Mouse (Mus musculus): ENCODE measurements around the gene Zfp239. TPM values are rescaled to one million over a fixed set of nuclear protein-coding genes. Genes with fewer than 3 reads are reported as not detected.
A peak's percentile ranks its signal among the peaks of the same experiment; 100 is the strongest.

Zfp239 gene
- polyA plus RNA-seq, 1 experiment = 2.2 TPM

DNA sequence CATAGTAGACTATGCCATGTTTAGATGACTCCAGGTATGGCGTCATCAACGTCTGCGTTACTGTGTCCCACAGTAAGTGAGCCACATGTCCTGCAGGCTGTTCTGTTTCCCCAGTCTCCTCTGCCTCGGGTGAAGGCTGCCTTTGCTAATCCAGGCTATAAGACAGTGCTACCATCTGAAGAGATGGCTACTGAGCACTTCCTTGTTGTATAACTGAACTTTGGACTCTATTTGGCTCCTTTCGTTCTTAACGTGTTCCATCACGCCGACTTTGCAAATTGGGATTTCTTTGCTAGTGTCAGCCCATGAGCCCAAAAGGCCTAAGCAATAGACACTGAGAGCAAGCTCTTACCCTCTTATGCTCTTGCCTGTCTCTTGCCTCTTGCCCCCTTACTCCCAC is 6.3 kb downstream of the Zfp239 start:
- TF ChIP-seq GATA1 (IDR thresholded peaks at IDR 0.05; ENCODE audit: low read length) = no peak

DNA sequence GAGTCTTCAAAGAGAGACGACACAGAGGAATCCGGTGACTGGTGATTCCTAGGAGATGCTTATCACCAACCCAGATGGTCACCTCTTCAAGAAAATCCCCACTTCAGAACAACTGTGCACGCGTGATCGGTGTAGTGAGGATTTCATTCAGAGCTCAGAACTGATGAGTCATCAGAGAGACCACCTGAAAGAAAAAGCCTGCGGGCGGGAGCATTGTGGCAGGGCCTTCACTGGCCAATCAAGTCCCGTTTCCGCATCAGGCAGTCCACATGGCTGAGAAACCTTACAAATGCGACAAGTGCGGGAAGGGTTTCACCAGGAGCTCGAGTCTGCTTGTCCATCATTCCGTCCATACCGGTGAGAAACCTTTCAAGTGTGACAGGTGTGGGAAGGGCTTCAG is 9.1 kb downstream of the Zfp239 start:
- TF ChIP-seq GATA1 (IDR thresholded peaks at IDR 0.05; ENCODE audit: low read length) = no peak

DNA sequence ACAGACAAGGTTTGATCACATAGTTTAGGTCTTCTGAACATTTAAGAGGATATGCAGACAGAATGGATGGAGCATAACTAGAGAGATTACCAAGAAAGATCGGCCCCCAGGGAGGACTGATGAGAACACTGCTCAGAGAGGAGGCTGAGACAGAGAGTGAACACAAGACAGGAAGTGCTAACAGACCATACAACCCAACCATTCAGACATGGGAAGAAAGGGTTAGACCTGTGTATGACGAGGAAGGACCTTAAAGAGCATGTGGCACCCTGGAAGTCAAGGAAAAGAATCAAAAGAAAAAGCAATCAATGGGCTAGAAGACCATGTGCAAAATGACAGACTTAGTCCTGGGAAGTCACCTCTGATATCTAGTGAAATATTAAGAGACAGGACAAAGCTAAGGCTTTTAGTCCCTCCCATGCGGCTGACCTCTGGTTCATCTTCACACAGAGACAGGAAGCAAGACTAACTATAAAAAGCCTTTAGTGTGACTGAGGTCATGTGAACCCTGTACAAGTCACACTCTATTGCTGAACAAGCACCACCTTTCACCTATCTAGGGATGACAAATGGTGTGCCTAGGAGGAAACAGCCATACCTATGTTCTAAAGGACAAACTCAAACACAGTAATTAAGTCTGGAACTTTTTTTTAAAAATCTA is 12.9 kb downstream of the Zfp239 start:
- TF ChIP-seq GATA1 (IDR thresholded peaks at IDR 0.05; ENCODE audit: low read length) = no peak

DNA sequence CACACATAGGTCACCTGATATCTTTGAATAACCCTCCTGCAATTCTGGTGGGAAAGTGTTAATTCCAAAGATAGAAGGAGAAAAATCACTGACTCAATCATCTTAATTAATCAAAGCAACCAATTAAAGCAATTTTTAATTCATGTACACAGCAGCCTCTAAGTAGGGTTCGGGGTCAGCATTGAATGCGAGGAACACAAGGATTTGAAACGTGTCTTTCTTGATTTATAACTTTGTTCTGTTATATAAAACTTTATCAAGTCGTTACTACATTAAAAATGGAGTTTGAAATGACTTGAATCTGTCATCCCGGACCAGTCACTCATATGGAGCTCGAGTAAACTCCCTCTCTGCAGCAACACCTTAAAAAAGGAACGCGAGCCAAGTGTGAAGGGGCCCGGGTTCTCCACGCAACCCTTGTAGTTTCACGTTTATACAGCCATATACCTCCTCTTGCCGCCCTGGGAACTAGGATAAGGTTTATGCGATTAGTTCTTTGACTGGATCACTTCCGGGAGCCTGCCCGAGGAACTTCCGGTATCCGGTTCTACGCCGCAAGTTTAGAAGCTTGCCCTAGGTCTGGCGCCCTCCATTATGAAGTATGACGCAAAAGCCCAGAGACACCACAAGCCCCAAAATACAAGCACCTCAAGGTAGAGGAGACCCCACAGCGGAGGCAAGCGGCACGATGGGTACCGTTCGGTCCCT is 17.0 kb downstream of the Zfp239 start:
- TF ChIP-seq GATA1 (IDR thresholded peaks at IDR 0.05; ENCODE audit: low read length) = no peak

DNA sequence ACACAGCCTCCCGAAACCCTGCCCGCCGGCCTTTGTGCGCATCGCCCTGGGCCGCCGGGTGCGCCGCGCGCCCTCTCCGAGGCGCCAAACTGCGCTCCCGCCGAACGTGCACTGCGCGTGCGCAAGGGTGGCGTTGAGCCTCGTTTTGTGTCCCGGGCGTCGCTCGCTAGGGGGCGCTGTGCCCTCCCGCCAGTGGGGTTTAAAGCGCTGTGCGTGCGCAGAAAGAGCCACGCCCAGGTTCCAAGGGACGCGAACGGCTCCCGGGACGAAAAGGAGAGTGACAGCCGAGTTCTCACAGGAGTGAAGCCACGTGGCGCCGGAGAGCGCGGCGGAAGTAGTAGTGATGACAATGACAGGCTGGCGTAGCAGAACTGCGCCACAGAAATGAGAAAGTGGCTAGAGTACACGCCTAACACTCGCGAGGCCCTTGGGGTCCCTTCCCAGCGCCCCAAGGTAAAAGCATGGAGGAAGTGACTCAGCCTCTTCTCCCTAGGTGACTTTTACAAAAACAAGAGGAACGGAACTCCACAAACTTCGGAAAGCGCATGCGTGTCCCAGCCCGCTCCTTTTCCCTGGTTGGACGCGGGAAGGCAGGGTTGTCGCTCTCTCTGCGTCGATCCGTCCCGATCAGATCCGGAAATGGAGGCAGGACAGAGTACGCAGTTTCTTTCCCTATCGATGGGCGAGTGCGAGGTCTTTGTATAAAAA is 17.7 kb downstream of the Zfp239 start:
- no peak for TF ChIP-seq GATA1 (IDR thresholded peaks at IDR 0.05; ENCODE audit: low read length)

DNA sequence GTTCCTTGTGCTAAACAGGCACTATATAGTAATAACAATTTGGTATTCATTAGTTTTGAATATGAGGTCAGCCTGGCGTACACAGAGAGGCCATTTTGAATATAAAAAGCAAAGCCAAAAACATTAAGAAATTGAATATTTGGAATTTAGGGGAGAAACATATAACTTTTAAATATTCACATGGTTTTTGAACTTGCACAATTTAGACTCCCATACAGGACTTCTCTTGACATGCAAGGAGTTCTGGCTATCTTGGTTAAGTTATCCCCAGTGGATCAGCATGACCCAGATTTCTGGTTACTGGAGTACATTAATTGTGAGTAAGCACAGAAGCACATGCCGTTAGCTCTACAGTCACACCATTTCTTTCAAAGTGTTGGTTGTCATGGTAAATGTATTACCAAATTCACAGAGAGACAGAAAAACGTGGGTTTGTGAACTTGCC is 18.5 kb downstream of the Zfp239 start:
- TF ChIP-seq GATA1 (IDR thresholded peaks at IDR 0.05; ENCODE audit: low read length) = no peak

DNA sequence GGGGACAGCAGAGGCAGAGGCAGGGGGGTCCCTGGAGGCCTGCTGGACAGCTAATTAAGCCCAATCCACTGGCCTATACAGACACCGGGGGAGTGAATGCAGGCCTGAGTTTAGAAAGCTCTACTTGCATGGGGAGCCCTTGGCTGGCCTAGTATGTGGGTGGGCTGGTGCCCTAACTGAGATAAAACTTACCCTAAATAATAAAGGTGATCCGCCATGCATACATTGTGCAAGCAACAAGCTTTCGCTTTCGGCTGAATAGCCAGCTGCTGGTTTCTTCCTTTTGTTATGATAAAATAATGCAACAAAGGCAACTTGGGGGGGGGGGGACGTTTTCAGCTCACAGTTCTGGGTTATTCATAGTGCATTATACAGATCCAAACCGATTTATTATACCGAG is 19.3 kb downstream of the Zfp239 start:
- TF ChIP-seq GATA1 (IDR thresholded peaks at IDR 0.05; ENCODE audit: low read length) = no peak

DNA sequence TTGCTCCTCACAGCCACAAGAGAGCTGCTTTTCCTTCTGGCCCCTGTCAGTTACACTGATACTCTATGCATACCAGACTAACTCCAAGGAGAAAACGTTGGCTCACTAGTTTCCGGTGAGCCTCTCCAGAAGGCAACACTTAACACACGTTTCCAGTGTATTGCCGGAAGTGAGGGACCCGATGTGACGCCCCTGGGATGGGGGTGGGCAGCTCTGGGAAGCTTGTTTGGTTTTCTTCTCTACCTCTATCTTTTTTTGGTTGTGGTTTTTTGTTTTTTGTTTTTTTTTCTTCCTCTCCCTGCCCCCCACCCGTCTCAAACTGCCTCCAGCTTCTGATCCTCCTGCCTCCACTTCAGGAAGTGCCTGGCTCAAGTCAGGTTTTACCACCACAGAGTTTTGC is 20.1 kb downstream of the Zfp239 start:
- TF ChIP-seq GATA1 (IDR thresholded peaks at IDR 0.05; ENCODE audit: low read length) = no peak

DNA sequence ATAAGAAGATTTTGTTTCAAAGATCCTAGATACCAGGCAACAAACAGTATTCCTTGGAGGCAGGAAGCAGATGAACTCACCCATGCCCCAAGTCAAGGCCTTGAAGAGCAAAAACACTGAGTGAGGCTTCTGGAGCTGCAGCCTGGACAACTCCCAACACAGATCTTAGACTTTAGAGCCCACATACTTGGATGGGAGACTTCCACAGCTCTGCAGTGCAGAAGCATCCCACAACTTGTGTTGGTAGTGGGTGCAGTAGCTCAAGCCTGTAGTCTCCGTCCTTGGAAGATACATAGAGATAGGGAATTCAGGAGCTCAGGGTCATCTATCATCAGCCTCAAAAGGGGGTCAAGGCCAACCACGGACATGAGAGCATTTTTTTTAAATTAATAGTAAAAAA is 24.0 kb downstream of the Zfp239 start:
- no peak for TF ChIP-seq GATA1 (IDR thresholded peaks at IDR 0.05; ENCODE audit: low read length)

DNA sequence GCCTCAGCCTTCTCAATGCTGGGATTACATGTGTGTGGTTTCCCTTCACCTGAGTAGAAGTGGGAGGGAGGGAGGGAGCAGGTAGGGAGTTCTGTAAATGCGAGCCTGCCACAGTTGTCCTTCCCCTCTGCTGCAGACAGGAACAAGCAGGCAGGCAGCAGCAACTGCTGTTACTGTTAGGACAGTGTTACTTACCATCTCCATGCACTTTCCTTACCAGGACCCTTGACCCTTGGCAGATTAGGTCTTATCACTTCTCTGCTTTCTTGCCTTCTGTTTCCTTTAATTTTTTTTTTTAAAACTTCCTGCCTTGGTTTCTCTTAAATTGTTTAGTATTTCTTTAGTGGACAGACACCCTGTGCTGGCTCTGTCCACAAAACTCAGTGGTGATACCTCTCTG is 26.1 kb downstream of the Zfp239 start:
- no peak for TF ChIP-seq GATA1 (IDR thresholded peaks at IDR 0.05; ENCODE audit: low read length)

DNA sequence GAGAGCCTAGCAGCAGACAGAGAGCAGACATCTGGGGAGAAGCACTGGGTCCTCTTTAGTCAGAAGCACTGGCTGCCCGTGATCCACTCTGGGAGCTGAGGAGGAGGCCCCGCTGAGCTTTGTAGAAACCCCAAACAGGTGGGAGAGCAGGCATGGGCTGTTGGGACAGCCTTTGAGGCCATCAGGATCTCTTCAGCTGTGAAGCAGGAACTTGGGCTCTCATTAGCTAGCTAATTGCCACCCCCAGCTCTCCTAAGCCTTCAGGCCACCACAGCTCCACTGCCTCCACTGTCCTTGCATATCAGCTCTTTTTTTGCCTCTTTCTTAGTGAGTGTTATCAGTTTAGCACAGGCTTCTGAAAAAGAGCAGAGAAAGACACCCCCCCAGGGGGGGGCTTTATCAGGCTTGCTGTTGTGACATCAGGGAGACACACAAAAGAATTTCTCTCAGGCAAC is 26.8 kb downstream of the Zfp239 start:
- peak; percentile 49 for TF ChIP-seq GATA1 (IDR thresholded peaks at IDR 0.05; ENCODE audit: low read length)

DNA sequence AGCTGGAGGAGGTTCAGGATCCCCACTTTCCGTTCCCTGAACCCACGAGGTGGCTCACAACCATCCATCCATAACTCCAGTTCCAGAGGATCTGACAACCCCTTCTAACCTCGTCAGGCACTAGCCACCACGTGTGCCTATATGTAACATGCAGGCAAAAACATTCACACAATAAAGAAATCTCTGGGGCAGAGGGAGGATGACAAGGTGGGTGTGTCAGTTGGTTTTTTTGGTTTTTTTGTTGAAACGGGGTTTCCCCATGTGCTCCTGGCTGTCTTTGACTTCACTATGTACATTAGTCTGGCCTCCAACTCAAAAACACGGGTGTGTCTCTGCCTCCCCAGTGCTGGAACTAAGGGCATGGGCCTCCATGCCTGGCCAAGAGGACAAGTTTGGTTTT is 28.4 kb downstream of the Zfp239 start:
- TF ChIP-seq GATA1 (IDR thresholded peaks at IDR 0.05; ENCODE audit: low read length) = no peak

DNA sequence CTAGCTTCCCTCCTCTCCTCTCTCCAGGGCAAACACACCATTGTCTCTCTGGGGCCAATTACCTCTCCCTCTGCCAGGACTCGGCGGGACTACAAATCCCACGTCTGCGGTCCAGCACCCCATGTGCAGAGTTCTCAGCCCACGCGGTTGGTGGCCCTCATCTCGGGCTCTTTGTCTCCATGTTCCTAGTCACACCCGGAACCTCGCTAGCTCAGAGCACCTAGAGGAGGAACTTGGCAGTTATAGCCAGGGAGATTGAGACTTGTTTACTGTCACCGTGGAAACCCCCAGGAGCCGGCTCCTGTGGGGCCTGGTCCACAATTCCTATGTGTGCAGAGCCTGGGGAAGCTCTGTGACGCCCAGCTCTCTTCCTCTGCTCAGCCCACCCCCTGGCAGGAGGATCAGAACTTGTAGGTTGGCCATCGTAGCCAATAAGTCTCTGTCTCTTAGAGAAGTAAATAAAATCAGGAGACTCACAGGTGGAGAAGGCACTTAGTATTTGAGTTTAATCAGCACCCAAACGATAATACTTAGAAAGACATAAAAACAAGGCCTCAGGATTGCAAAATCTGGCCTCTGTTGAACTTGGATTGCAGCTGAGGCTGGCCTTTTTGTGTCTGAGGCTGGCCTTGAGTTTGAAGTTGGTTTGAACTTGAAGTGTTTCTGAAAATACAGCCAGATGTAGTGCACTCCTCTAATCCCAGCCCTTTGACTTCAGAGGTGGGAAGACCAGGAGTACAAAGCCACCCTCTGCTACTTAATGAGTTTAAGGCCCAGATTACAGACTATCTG is 29.7 kb downstream of the Zfp239 start:
- TF ChIP-seq GATA1 (IDR thresholded peaks at IDR 0.05; ENCODE audit: low read length) = no peak

DNA sequence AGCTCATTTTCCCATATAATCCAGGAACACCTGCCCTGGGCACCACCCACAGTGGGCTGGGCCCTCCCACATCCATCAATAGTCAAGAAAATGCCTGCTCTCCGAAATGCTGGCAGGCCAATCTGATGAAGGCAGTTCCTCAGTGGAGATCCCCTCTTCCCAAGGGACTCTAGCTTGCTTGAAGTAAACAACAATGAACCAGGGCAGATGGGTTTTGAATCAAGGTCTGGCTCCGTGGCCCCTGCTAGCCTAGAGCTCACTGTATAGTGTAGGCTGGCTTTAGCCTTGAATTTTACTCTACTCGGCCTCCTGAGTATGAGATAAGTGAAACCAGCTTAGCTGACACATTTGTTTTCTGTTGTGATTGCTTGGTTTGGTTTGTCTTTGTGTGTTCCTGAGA is 30.5 kb downstream of the Zfp239 start:
- TF ChIP-seq GATA1 (IDR thresholded peaks at IDR 0.05; ENCODE audit: low read length) = no peak

DNA sequence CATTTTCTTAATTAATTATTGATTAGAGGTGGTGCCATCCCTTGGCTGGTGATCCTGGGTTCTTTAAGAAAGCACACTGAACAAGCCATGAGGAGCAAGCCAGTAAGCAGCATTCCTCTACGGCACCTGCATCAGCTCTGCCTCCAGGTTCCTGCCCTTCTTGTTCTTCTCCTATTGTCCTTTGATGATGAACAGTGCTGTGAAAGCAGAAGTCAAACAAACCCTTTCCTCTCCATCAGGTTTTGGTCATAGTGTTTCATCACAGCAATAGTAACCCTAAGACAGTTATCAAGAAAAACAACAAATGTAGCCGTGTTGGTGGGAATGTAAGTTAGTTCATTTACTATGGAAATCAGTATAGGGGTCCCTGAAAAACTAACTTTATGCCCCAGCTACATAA is 31.5 kb downstream of the Zfp239 start:
- TF ChIP-seq GATA1 (IDR thresholded peaks at IDR 0.05; ENCODE audit: low read length) = no peak

DNA sequence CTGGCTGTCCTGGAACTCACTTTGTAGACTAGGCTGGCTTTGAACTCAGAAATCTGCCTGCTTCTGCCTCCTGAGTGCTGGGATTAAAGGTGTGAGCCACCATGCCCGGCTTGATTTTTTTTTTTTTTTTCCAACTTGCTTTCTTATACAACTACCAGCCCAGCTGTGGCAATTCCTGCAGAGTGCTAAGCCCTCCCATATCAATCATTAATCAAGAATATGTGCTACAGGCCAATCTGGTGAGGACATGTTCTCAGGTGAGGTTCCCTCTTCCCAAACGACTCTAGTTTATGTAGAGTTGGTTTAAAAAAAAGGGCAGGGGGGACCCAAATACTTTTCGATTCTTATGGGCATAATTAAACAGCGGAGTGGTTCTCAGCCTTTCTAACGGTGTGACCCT is 35.9 kb downstream of the Zfp239 start:
- no peak for TF ChIP-seq GATA1 (IDR thresholded peaks at IDR 0.05; ENCODE audit: low read length)
